Mouse (Mus musculus) ES-Bruce4 (cell line): Measurements from ENCODE around the gene Mcur1.

Experiments used
- CTCF ChIP-seq: IDR thresholded peaks from one replicate; pipeline ENCODE4 v1.8.1; 2011; ENCODE audit warnings: low read depth, low read length
- EP300 ChIP-seq: IDR thresholded peaks from 2 replicates; pipeline ENCODE4 v1.6.1; 2011; ENCODE audit warnings: low read depth, low read length; ENCODE audit not compliant: insufficient read depth
- POLR2A ChIP-seq: IDR thresholded peaks from one replicate; pipeline ENCODE4 v1.8.1; 2011; ENCODE audit warnings: low read length; ENCODE audit not compliant: insufficient read depth

DNA sequence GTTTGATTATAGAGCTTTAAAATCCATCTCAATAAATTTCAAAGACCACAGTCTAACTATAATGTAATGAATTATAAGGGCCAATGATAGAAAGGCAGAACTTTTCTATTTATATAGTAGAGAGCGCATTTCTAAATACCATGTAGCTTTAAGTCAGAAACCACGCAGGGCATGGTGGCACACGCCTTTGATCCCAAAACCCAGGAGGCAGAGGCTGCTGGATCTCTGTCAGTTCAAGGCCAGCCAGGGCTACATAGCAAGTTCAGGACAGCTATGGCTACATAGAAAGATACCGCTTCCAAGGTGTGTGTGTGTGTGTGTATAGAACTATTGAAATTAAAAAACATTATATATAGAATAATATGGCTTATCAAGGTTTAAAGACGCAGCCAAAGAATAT, 20.7 kb upstream of the Mcur1 start:
- TF ChIP-seq CTCF: no peak
- TF ChIP-seq POLR2A: no peak
- no peak for TF ChIP-seq EP300
